Mouse (Mus musculus): Measurements from ENCODE around the gene Traf1. TPM values are rescaled to one million over a fixed set of nuclear protein-coding genes. Genes with fewer than 3 reads are reported as not detected.

Gene Traf1
- polyA plus RNA-seq, 1 experiment from 2014 or later = 1.8 TPM

GRCm38 (mm10) chr2:34937460-34937859, 24.1 kb downstream of the Traf1 start:
- Histone ChIP-seq H3K27me3 (replicated peaks; ENCODE audit: control insufficient read depth, insufficient read depth, low read length) (no peaks in the 10 kb centered on the region), H3K27ac (ENCODE audit: low read length) (no peak overlapping the region), H3K36me3 (ENCODE audit: control insufficient read depth, insufficient read depth) (no peaks in the 10 kb centered on the region), H3K4me3 (replicated peaks; ENCODE audit: low read length) (no peak overlapping the region), H3K4me1 (replicated peaks; ENCODE audit: control insufficient read depth, insufficient read depth, low read length) (no peaks in the 10 kb centered on the region), H3K9me3 (ENCODE audit: control insufficient read depth, low read length) (no peaks in the 10 kb centered on the region), H3K4me2 (ENCODE audit: low read length) (no peak overlapping the region), H3K9ac (replicated peaks; ENCODE audit: low read depth, low read length) (no peak overlapping the region)
- ATAC-seq = no peak
- WGBS = 33% methylated on average over 5 of the region's 5 CpGs

- no peak overlapping the region for H3K4me3 ChIP-seq (replicated peaks; ENCODE audit: low read length)
- no peaks in the 10 kb centered on the region for H3K9me3 ChIP-seq (ENCODE audit: control insufficient read depth, low read length)
- no peaks in the 10 kb centered on the region for H3K27me3 ChIP-seq (replicated peaks; ENCODE audit: control insufficient read depth, insufficient read depth, low read length)
- H3K4me1 ChIP-seq (replicated peaks; ENCODE audit: control insufficient read depth, insufficient read depth, low read length) = no peaks in the 10 kb centered on the region
- no peak overlapping the region for H3K27ac ChIP-seq (ENCODE audit: low read length)
- 86% methylated on average over 5 of the region's 5 CpGs for WGBS
- ATAC-seq = no peak
- H3K36me3 ChIP-seq (ENCODE audit: control insufficient read depth, insufficient read depth) = no peaks in the 10 kb centered on the region
- no peak overlapping the region for H3K9ac ChIP-seq (replicated peaks; ENCODE audit: low read depth, low read length)
- H3K4me2 ChIP-seq (ENCODE audit: low read length) = no peak overlapping the region
Measured at GRCm38 (mm10) chr2:34927320-34927719, 34.3 kb downstream of the Traf1 start.

- no peak for ATAC-seq
- Histone ChIP-seq H3K4me3 (replicated peaks; ENCODE audit: low read length) (no peak overlapping the region), H3K9ac (replicated peaks; ENCODE audit: low read depth, low read length) (no peak overlapping the region), H3K4me1 (replicated peaks; ENCODE audit: control insufficient read depth, insufficient read depth, low read length) (no peaks in the 10 kb centered on the region), H3K9me3 (ENCODE audit: control insufficient read depth, low read length) (no peaks in the 10 kb centered on the region), H3K36me3 (ENCODE audit: control insufficient read depth, insufficient read depth) (no peaks in the 10 kb centered on the region), H3K27ac (ENCODE audit: low read length) (no peak overlapping the region), H3K27me3 (replicated peaks; ENCODE audit: control insufficient read depth, insufficient read depth, low read length) (no peaks in the 10 kb centered on the region), H3K4me2 (ENCODE audit: low read length) (no peak overlapping the region)
- WGBS = 12% methylated on average over 2 of the region's 2 CpGs
Measured at GRCm38 (mm10) chr2:34922729-34923128, 38.8 kb downstream of the Traf1 start.

- Histone ChIP-seq H3K4me3 (replicated peaks; ENCODE audit: low read length) (no peak overlapping the region), H3K4me2 (ENCODE audit: low read length) (no peak overlapping the region), H3K36me3 (ENCODE audit: control insufficient read depth, insufficient read depth) (no peaks in the 10 kb centered on the region), H3K4me1 (replicated peaks; ENCODE audit: control insufficient read depth, insufficient read depth, low read length) (no peaks in the 10 kb centered on the region), H3K27ac (ENCODE audit: low read length) (no peak overlapping the region), H3K27me3 (replicated peaks; ENCODE audit: control insufficient read depth, insufficient read depth, low read length) (no peaks in the 10 kb centered on the region), H3K9ac (replicated peaks; ENCODE audit: low read depth, low read length) (no peak overlapping the region), H3K9me3 (ENCODE audit: control insufficient read depth, low read length) (no peaks in the 10 kb centered on the region)
- ATAC-seq = no peak
- 70% methylated on average over 2 of the region's 2 CpGs for WGBS
Measured at GRCm38 (mm10) chr2:34920144-34920543, 41.4 kb downstream of the Traf1 start.

GRCm38 (mm10) chr2:34915103-34915502, 46.5 kb downstream of the Traf1 start:
- 41% methylated on average over 2 of the region's 2 CpGs for WGBS
- ATAC-seq = no peak

GRCm38 (mm10) chr2:34914823-34915082, 46.8 kb downstream of the Traf1 start:
- H3K9ac ChIP-seq (replicated peaks; ENCODE audit: low read depth, low read length) = peak overlapping the region; percentile 13; the same call in 1 of the 2 replicates
- no peak overlapping the region for H3K4me3 ChIP-seq (replicated peaks; ENCODE audit: low read length)
- H3K9me3 ChIP-seq (ENCODE audit: control insufficient read depth, low read length) = no peaks in the 10 kb centered on the region
- no peak overlapping the region for H3K27ac ChIP-seq (ENCODE audit: low read length)
- no peak for ATAC-seq
- no peak overlapping the region; the same call in 1 of the 2 replicates for H3K4me2 ChIP-seq (ENCODE audit: low read length)
- H3K36me3 ChIP-seq (ENCODE audit: control insufficient read depth, insufficient read depth) = no peaks in the 10 kb centered on the region
- 20% methylated on average over 2 of the region's 2 CpGs for WGBS
- H3K27me3 ChIP-seq (replicated peaks; ENCODE audit: control insufficient read depth, insufficient read depth, low read length) = peaks cover 21% of the 10 kb centered on the region
- peaks cover 18% of the 10 kb centered on the region for H3K4me1 ChIP-seq (replicated peaks; ENCODE audit: control insufficient read depth, insufficient read depth, low read length)

More at GRCm38 (mm10) chr2:34915103-34915502, 46.5 kb downstream of the Traf1 start:
- Histone ChIP-seq H3K9me3 (ENCODE audit: control insufficient read depth, low read length) (no peaks in the 10 kb centered on the region), H3K4me1 (replicated peaks; ENCODE audit: control insufficient read depth, insufficient read depth, low read length) (peaks cover 18% of the 10 kb centered on the region), H3K36me3 (ENCODE audit: control insufficient read depth, insufficient read depth) (no peaks in the 10 kb centered on the region), H3K4me3 (replicated peaks; ENCODE audit: low read length) (no peak overlapping the region), H3K4me2 (ENCODE audit: low read length) (no peak overlapping the region), H3K27ac (ENCODE audit: low read length) (no peak overlapping the region), H3K27me3 (replicated peaks; ENCODE audit: control insufficient read depth, insufficient read depth, low read length) (peaks cover 21% of the 10 kb centered on the region), H3K9ac (replicated peaks; ENCODE audit: low read depth, low read length) (no peak overlapping the region)

GRCm38 (mm10) chr2:34914069-34914822, 47.3 kb downstream of the Traf1 start:
- Histone ChIP-seq H3K4me2 (ENCODE audit: low read length) (peak overlapping the region; percentile 92), H3K4me1 (replicated peaks; ENCODE audit: control insufficient read depth, insufficient read depth, low read length) (peaks cover 18% of the 10 kb centered on the region), H3K27ac (ENCODE audit: low read length) (no peak overlapping the region), H3K4me3 (replicated peaks; ENCODE audit: low read length) (peak overlapping the region; percentile 60), H3K9ac (replicated peaks; ENCODE audit: low read depth, low read length) (peak overlapping the region; percentile 63), H3K9me3 (ENCODE audit: control insufficient read depth, low read length) (no peaks in the 10 kb centered on the region), H3K36me3 (ENCODE audit: control insufficient read depth, insufficient read depth) (no peaks in the 10 kb centered on the region), H3K27me3 (replicated peaks; ENCODE audit: control insufficient read depth, insufficient read depth, low read length) (peaks cover 21% of the 10 kb centered on the region)
- ATAC-seq = peak; percentile 62
- 3% methylated on average over 41 of the region's 50 CpGs for WGBS

DNA sequence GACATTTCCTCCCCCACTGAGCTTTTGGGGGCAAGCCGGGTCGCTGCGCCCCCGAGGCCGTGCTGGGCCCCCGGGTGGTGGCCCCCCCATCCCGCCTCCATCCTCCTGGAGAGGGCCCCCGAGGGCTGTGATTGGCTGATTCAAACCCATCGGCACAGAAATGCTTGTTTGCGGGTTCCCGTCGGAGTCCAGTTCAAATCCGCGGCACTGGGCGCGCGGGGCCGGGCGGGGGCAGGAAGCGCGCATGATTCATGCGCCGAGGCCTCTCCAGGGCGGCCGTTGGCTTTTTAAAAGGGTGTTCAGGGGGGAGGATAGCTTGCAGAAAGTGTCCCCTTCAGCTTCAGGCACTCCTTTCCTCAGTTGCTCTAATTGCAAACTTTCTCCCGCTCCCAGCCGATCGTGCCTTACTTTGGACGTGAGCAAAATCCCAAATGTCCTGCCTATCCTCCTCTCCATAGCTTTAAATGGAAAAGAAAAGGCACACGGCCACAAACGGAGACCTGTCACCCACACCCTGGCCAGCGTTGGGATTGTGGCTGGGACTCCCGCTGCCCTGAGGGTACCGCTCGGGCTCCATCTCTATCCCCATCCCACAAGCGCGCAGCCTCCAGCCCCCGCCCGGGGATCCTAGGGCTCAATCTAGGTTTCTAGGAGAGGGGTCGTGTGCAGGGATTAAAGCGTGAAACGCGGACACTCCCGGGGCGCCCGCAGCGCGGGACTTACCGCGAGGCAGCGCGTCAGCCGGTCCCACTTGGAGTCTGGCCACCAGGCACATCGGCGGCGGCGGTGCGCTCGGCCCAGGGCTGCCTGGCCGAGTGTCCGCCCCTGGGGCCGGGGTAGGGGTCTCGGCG, 48.1 kb downstream of the Traf1 start, which contains the start of gene Phf19:
Gene Phf19 (minus strand): TSS at position 809 of the 851 bp plus-strand sequence.
- H3K4me3 ChIP-seq (replicated peaks; ENCODE audit: low read length) = peak within 1 kb of the TSS; percentile 60
- H3K4me2 ChIP-seq (ENCODE audit: low read length) = peak within 1 kb of the TSS; percentile 92
- no peak within 1 kb of the TSS for H3K27ac ChIP-seq (ENCODE audit: low read length)
- peak; percentile 64 for ATAC-seq
- no peaks in the 10 kb centered on the region for H3K36me3 ChIP-seq (ENCODE audit: control insufficient read depth, insufficient read depth)
- H3K9ac ChIP-seq (replicated peaks; ENCODE audit: low read depth, low read length) = peak within 1 kb of the TSS; percentile 63
- H3K9me3 ChIP-seq (ENCODE audit: control insufficient read depth, low read length) = no peaks in the 10 kb centered on the region
- peaks cover 18% of the 10 kb centered on the region for H3K4me1 ChIP-seq (replicated peaks; ENCODE audit: control insufficient read depth, insufficient read depth, low read length)
- under 1% methylated on average over 62 of the region's 64 CpGs for WGBS
- peaks cover 21% of the 10 kb centered on the region for H3K27me3 ChIP-seq (replicated peaks; ENCODE audit: control insufficient read depth, insufficient read depth, low read length)

DNA sequence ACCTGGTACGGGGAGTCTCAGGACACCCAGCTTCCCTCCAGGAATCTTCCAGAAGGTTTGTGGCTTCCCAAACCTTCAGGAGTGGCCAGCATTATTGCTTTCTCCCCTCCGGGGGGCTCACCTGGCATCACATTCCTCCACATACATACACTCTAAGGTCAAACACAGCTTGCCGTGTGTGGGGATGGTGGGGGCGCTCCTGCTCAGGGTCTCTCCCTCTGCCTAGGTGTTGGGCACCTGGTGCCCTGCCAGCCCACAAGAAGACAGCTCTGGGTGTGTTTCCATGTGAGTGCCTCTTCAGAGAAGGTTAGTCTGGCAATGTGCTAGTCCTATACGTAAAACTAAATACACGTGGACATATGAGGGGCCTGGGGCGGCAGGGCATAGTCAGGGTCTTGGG, 49.0 kb downstream of the Traf1 start:
- 38% methylated on average over 7 of the region's 7 CpGs for WGBS
- H3K4me1 ChIP-seq (replicated peaks; ENCODE audit: control insufficient read depth, insufficient read depth, low read length) = peaks cover 18% of the 10 kb centered on the region
- H3K36me3 ChIP-seq (ENCODE audit: control insufficient read depth, insufficient read depth) = no peaks in the 10 kb centered on the region
- H3K4me3 ChIP-seq (replicated peaks; ENCODE audit: low read length) = peak overlapping the region; percentile 60
- H3K9ac ChIP-seq (replicated peaks; ENCODE audit: low read depth, low read length) = peak overlapping the region; percentile 63; the same call in 1 of the 2 replicates
- no peaks in the 10 kb centered on the region for H3K9me3 ChIP-seq (ENCODE audit: control insufficient read depth, low read length)
- ATAC-seq = no peak
- peak overlapping the region; percentile 92 for H3K4me2 ChIP-seq (ENCODE audit: low read length)
- H3K27ac ChIP-seq (ENCODE audit: low read length) = no peak overlapping the region
- peaks cover 21% of the 10 kb centered on the region for H3K27me3 ChIP-seq (replicated peaks; ENCODE audit: control insufficient read depth, insufficient read depth, low read length)
